Mouse (Mus musculus) liver, adult 2 months (tissue): Measurements from ENCODE around the gene Vmp1.

Experiments used
- CTCF ChIP-seq: fragments of 200-500 bp; IDR thresholded peaks from 2 replicates; pipeline ENCODE4 v1.5.1; 2011; ENCODE audit warnings: low read depth, low read length, control low read depth
- POLR2A ChIP-seq: fragments of 200-500 bp; IDR thresholded peaks from 2 replicates; pipeline ENCODE4 v1.6.1; 2011; ENCODE audit warnings: low read length, control low read depth; ENCODE audit not compliant: insufficient read depth; ENCODE audit errors: extremely low read depth

- TF ChIP-seq CTCF, result no peak
- no peak for TF ChIP-seq POLR2A
Observed at GRCm38 (mm10) chr11:86662986-86663895, 20.4 kb downstream of the Vmp1 start.
